Mouse (Mus musculus) CH12.LX (cell line): ENCODE results near the gene Cotl1. TPM values are rescaled to one million over a fixed set of nuclear protein-coding genes. Genes with fewer than 3 reads are reported as not detected.

ENCODE experiments used
- DNase-seq: peaks from one replicate; pipeline ENCODE4 v3.0.0-alpha.2; 2013; ENCODE audit errors: extremely low read depth
- H3K27ac ChIP-seq: 2 replicates; pipeline ENCODE4 v1.5.1; 2012; ENCODE audit warnings: low read depth, mild to moderate bottlenecking, control low read depth, moderate library complexity; ENCODE audit not compliant: insufficient read depth
- H3K27me3 ChIP-seq: replicated peaks from 2 replicates; pipeline ENCODE3; 2012; ENCODE audit warnings: inconsistent platforms
- H3K36me3 ChIP-seq, 2 experiments: replicated peaks in 1 of 2; 2 replicates each; pipeline versions ENCODE3 to v1.6.1; 2012; ENCODE audit warnings: inconsistent platforms in 1 of 2, low read length in 1 of 2, mild to moderate bottlenecking in 1 of 2, mixed read lengths in 1 of 2, moderate library complexity in 1 of 2; ENCODE audit not compliant: control insufficient read depth in 1 of 2, insufficient read depth in 1 of 2
- H3K4me1 ChIP-seq, 2 experiments: 2 replicates each; pipeline ENCODE4 v1.6.1; 2012; ENCODE audit warnings: inconsistent platforms in 1 of 2, moderate library complexity in 1 of 2; ENCODE audit not compliant: insufficient read depth in 2 of 2, control insufficient read depth in 1 of 2
- H3K4me2 ChIP-seq: 2 replicates; pipeline ENCODE4 v1.6.1; 2012; ENCODE audit warnings: low read depth, mild to moderate bottlenecking, control low read depth; ENCODE audit not compliant: poor library complexity, insufficient read depth, severe bottlenecking
- H3K4me3 ChIP-seq, 3 experiments: fragments of 150-350 bp in 1 of 3; sonication (generic) in 1 of 3; replicated peaks in 1 of 3; 2 replicates each; pipeline versions ENCODE3 to v1.5.1; 2011 to 2012; ENCODE audit warnings: low read depth in 2 of 3, low read length in 2 of 3, mild to moderate bottlenecking in 2 of 3, moderate library complexity in 2 of 3, control low read depth in 1 of 3, improper control_type of control experiment in 1 of 3, inconsistent platforms in 1 of 3, mixed read lengths in 1 of 3; ENCODE audit not compliant: poor library complexity in 1 of 3
- H3K79me2 ChIP-seq: replicated peaks from 2 replicates; pipeline ENCODE4 v1.6.1; 2012; ENCODE audit warnings: mild to moderate bottlenecking, moderate library complexity; ENCODE audit not compliant: control insufficient read depth, poor library complexity, insufficient read depth, severe bottlenecking; ENCODE audit errors: extremely low read depth
- H3K9ac ChIP-seq: 2 replicates; pipeline ENCODE4 v1.6.1; 2012; ENCODE audit warnings: low read depth, mild to moderate bottlenecking, control low read depth, moderate library complexity; ENCODE audit not compliant: insufficient read depth
- H3K9me3 ChIP-seq: replicated peaks from 2 replicates; pipeline ENCODE3; 2012; ENCODE audit warnings: low read length, inconsistent platforms, mixed read lengths
- BHLHE40 ChIP-seq: IDR thresholded peaks from 2 replicates; pipeline ENCODE4 v1.6.1; 2011; ENCODE audit warnings: mild to moderate bottlenecking, low read depth, low read length, improper control_type of control experiment
- CTCF ChIP-seq, 2 experiments: IDR thresholded peaks in 1 of 2; conservative IDR thresholded peaks in 1 of 2; 2 replicates each; pipeline ENCODE4 v1.5.1; 2011 to 2012; ENCODE audit warnings: low read depth in 2 of 2, low read length in 2 of 2, improper control_type of control experiment in 1 of 2, inconsistent platforms in 1 of 2, mild to moderate bottlenecking in 1 of 2, moderate library complexity in 1 of 2
- EP300 ChIP-seq: IDR thresholded peaks from 2 replicates; pipeline ENCODE4 v1.6.1; 2011; ENCODE audit warnings: low read length, improper control_type of control experiment
- ETS1 ChIP-seq: conservative IDR thresholded peaks from 2 replicates; pipeline ENCODE4 v1.6.1; 2012; ENCODE audit warnings: low read depth, mild to moderate bottlenecking, inconsistent platforms, low read length, improper control_type of control experiment, moderate library complexity
- JUN ChIP-seq: IDR thresholded peaks from 2 replicates; pipeline ENCODE4 v1.6.1; 2011; ENCODE audit warnings: low read depth, mild to moderate bottlenecking, low read length, improper control_type of control experiment, moderate library complexity; ENCODE audit not compliant: insufficient read depth
- JUND ChIP-seq: conservative IDR thresholded peaks from 2 replicates; pipeline ENCODE4 v1.6.1; 2011; ENCODE audit warnings: low read depth, low read length, improper control_type of control experiment
- KAT2A ChIP-seq: IDR thresholded peaks from 2 replicates; pipeline ENCODE4 v1.6.1; 2012; ENCODE audit warnings: low read length, improper control_type of control experiment, inconsistent platforms; ENCODE audit not compliant: insufficient replicate concordance
- MAZ ChIP-seq: IDR thresholded peaks from 2 replicates; pipeline ENCODE4 v1.6.1; 2012; ENCODE audit warnings: low read depth, mild to moderate bottlenecking, inconsistent platforms, low read length, improper control_type of control experiment, moderate library complexity
- MEF2A ChIP-seq: IDR thresholded peaks from 2 replicates; pipeline ENCODE4 v1.6.1; 2014; ENCODE audit warnings: low read depth, mild to moderate bottlenecking, inconsistent platforms, low read length, improper control_type of control experiment, borderline replicate concordance
- MXI1 ChIP-seq: IDR thresholded peaks from 2 replicates; pipeline ENCODE4 v1.6.1; 2011; ENCODE audit warnings: mild to moderate bottlenecking, low read depth, low read length, improper control_type of control experiment
- POLR2A ChIP-seq: IDR thresholded peaks from 2 replicates; pipeline ENCODE4 v1.6.1; 2011; ENCODE audit warnings: low read depth, mild to moderate bottlenecking, improper control_type of control experiment, low read length
- POLR2AphosphoS2 ChIP-seq: IDR thresholded peaks from 2 replicates; pipeline ENCODE4 v1.6.1; 2011; ENCODE audit warnings: low read depth, low read length, improper control_type of control experiment
- RAD21 ChIP-seq: IDR thresholded peaks from 2 replicates; pipeline ENCODE4 v1.6.1; 2011; ENCODE audit warnings: low read depth, mild to moderate bottlenecking, low read length, improper control_type of control experiment, moderate library complexity
- SIN3A ChIP-seq: IDR thresholded peaks from 2 replicates; pipeline ENCODE4 v1.6.1; 2012; ENCODE audit warnings: low read length, improper control_type of control experiment, inconsistent platforms
- SMC3 ChIP-seq: IDR thresholded peaks from 2 replicates; pipeline ENCODE4 v1.6.1; 2011; ENCODE audit warnings: low read depth, low read length, improper control_type of control experiment
- TBP ChIP-seq: conservative IDR thresholded peaks from 2 replicates; pipeline ENCODE4 v1.6.1; 2011; ENCODE audit warnings: low read depth, low read length, improper control_type of control experiment
- TCF12 ChIP-seq: IDR thresholded peaks from 2 replicates; pipeline ENCODE4 v1.6.1; 2014; ENCODE audit warnings: low read depth, mild to moderate bottlenecking, inconsistent platforms, low read length, improper control_type of control experiment
- UBTF ChIP-seq: IDR thresholded peaks from 2 replicates; pipeline ENCODE4 v1.6.1; 2012; ENCODE audit warnings: low read depth, mild to moderate bottlenecking, inconsistent platforms, low read length, improper control_type of control experiment, moderate library complexity
- USF1 ChIP-seq: IDR thresholded peaks from 2 replicates; pipeline ENCODE4 v1.6.1; 2014; ENCODE audit warnings: low read depth, mild to moderate bottlenecking, inconsistent platforms, low read length, improper control_type of control experiment
- USF2 ChIP-seq: conservative IDR thresholded peaks from 2 replicates; pipeline ENCODE4 v1.6.1; 2011; ENCODE audit warnings: low read depth, low read length, improper control_type of control experiment
- ZKSCAN1 ChIP-seq: IDR thresholded peaks from 2 replicates; pipeline ENCODE4 v1.6.1; 2012; ENCODE audit warnings: low read depth, inconsistent platforms, low read length, improper control_type of control experiment, borderline replicate concordance
- dilution Hi-C: fragments of 300-500 bp; cut with MboI; formaldehyde crosslinking; loops from 2 replicates; pipeline ENCODE4 v1.14.3; 2020; ENCODE audit warnings: low sequenced_read_pairs; ENCODE audit not compliant: extremely low pct_unique_long_range_greater_than_20kb, extremely low pct_ligation_motif_present
- in situ Hi-C: fragments of 300-500 bp; cut with MboI; formaldehyde crosslinking; loops from 3 replicates; pipeline ENCODE4 v1.14.3; 2019; ENCODE audit warnings: low sequenced_read_pairs, low pct_ligation_motif_present, low pct_unique_long_range_greater_than_20kb, mixed read lengths
- polyA plus RNA-seq: library from polyadenylated mRNA; unstranded; fragments of >175 nt; gene quantifications from 2 replicates; pipeline ENCODE4 v1.2.1, GENCODE M21; 2012; ENCODE audit warnings: low read depth; ENCODE audit not compliant: insufficient read length
- total RNA-seq, 2 experiments: library from RNA; depleted of rRNA; stranded (reverse); fragments of 300-350 nt in 1 of 2; fragments of >200 nt in 1 of 2; gene quantifications; 2 replicates each; pipeline ENCODE4 v1.2.3; 2012 to 2014

Gene Cotl1
- total and polyA plus RNA-seq, 3 experiments, result 59.6 to 375 (median 135) TPM

GRCm38 (mm10) chr8:119835270-119835669 is 5.1 kb downstream of the Cotl1 start:
- no peak overlapping the region for H3K9ac ChIP-seq
- no peaks in the 10 kb centered on the region for H3K79me2 ChIP-seq
- TF ChIP-seq POLR2AphosphoS2, result no peak
- no peak for TF ChIP-seq MEF2A
- TF ChIP-seq EP300, result no peak
- dilution Hi-C loops (no loop called here), in situ Hi-C loops (no loop called here)
- H3K4me2 ChIP-seq, result no peak overlapping the region
- H3K9me3 ChIP-seq, result no peaks in the 10 kb centered on the region
- H3K27me3 ChIP-seq, result no peaks in the 10 kb centered on the region
- DNase-seq, result no peak
- H3K36me3 ChIP-seq, result peaks cover 5 to 59% of the 10 kb centered on the region in 2 experiments
- peaks cover 23 to 89% of the 10 kb centered on the region in 2 experiments for H3K4me1 ChIP-seq
- no peak overlapping the region for H3K4me3 ChIP-seq
- no peak overlapping the region for H3K27ac ChIP-seq

- DNase-seq, result no peak
- Histone ChIP-seq H3K36me3 (peaks cover 5 to 64% of the 10 kb centered on the region in 2 experiments), H3K4me2 (no peak overlapping the region), H3K27me3 (no peaks in the 10 kb centered on the region), H3K9me3 (no peaks in the 10 kb centered on the region), H3K9ac (no peak overlapping the region), H3K4me3 (no peak overlapping the region), H3K4me1 (peaks cover 25 to 94% of the 10 kb centered on the region in 2 experiments), H3K79me2 (no peaks in the 10 kb centered on the region), H3K27ac (no peak overlapping the region)
- dilution Hi-C loops, result no loop called here
- in situ Hi-C loops, result no loop called here
- no peak for TF ChIP-seq SIN3A
- TF ChIP-seq MAZ, result no peak
- no peak for TF ChIP-seq KAT2A
- TF ChIP-seq RAD21, result no peak
- TF ChIP-seq TCF12, result no peak
- no peak for TF ChIP-seq JUN
- TF ChIP-seq USF1, result no peak
- no peak for TF ChIP-seq TBP
- no peak for TF ChIP-seq MEF2A
- TF ChIP-seq CTCF (conservative IDR thresholded peaks at IDR 0.05 in 1 of 2, IDR thresholded peaks at IDR 0.05 in 1 of 2; ENCODE audit: low read depth in 2 of 2, low read length in 2 of 2), result no peak
- TF ChIP-seq UBTF, result no peak
- no peak for TF ChIP-seq ETS1
- no peak for TF ChIP-seq SMC3
- TF ChIP-seq JUND, result no peak
- TF ChIP-seq POLR2A, result no peak
- TF ChIP-seq MXI1, result no peak
- TF ChIP-seq POLR2AphosphoS2, result no peak
- no peak for TF ChIP-seq USF2
- TF ChIP-seq ZKSCAN1, result no peak
- no peak for TF ChIP-seq BHLHE40
Measured at GRCm38 (mm10) chr8:119834676-119835075, 5.7 kb downstream of the Cotl1 start.
